Mouse (Mus musculus) heart, postnatal 36 days (tissue): ENCODE results near the gene Rnft1. TPM values are rescaled to one million over a fixed set of nuclear protein-coding genes. Genes with fewer than 3 reads are reported as not detected.
"Not testable (repeated sequence)": the region's sequence is repeated elsewhere in the genome, so short reads cannot be mapped to it uniquely, and the experiment has no call there.

ENCODE experiments used
- DNase-seq, 2 experiments: peaks; one replicate each; pipeline ENCODE4 v3.0.0; 2021 to 2022
- intact Hi-C: fragments of 180-260 bp; cut with DNase I; formaldehyde crosslinking; loops from one replicate; pipeline ENCODE4 v1.15.1; 2025
- total RNA-seq, 2 experiments: library from RNA; stranded (reverse); gene quantifications; 2 replicates each; pipeline ENCODE4 v1.2.3; 2021

Gene Rnft1
- total RNA-seq, 2 experiments from 2014 or later = 29.5 to 29.7 TPM

- intact Hi-C loops = no loop called here
- DNase-seq = no peak
Measured at GRCm38 (mm10) chr11:86516620-86517019, 32.2 kb downstream of the Rnft1 start.

- no peak for DNase-seq
- intact Hi-C loops = no loop called here
Measured at GRCm38 (mm10) chr11:86517229-86517628, 32.8 kb downstream of the Rnft1 start.

- intact Hi-C loops = no loop called here
Measured at GRCm38 (mm10) chr11:86519751-86520150, 35.3 kb downstream of the Rnft1 start.

GRCm38 (mm10) chr11:86527528-86527927, 43.1 kb downstream of the Rnft1 start:
- DNase-seq = no peak
- intact Hi-C loops = no loop called here

More at GRCm38 (mm10) chr11:86519751-86520150, 35.3 kb downstream of the Rnft1 start:
- DNase-seq = no peak

- DNase-seq = peak in 1 of 2 experiments; percentile 15
- intact Hi-C loops = no loop called here
Measured at GRCm38 (mm10) chr11:86532834-86533233, 48.4 kb downstream of the Rnft1 start.

- DNase-seq, intact Hi-C loops: not testable (repeated sequence)
Measured at GRCm38 (mm10) chr11:86533302-86533701, 48.8 kb downstream of the Rnft1 start.

GRCm38 (mm10) chr11:86534201-86534910, 49.9 kb downstream of the Rnft1 start:
- DNase-seq = no peak
- intact Hi-C loops = no loop called here

GRCm38 (mm10) chr11:86538786-86539185, 54.3 kb downstream of the Rnft1 start:
- intact Hi-C loops = no loop called here
- DNase-seq = no peak

- intact Hi-C loops = no loop called here
- DNase-seq = no peak
Measured at GRCm38 (mm10) chr11:86539716-86540475, 55.4 kb downstream of the Rnft1 start.

GRCm38 (mm10) chr11:86540476-86540845, 56.0 kb downstream of the Rnft1 start:
- intact Hi-C loops = no loop called here
- no peak for DNase-seq

GRCm38 (mm10) chr11:86542851-86543250, 58.4 kb downstream of the Rnft1 start:
- intact Hi-C loops = no loop called here
- DNase-seq = no peak

- intact Hi-C loops = no loop called here
- DNase-seq = no peak
Measured at GRCm38 (mm10) chr11:86543960-86544638, 59.6 kb downstream of the Rnft1 start.

GRCm38 (mm10) chr11:86544639-86545299, 60.3 kb downstream of the Rnft1 start, which contains the start of the genes Rps6kb1 and Tubd1:
Rps6kb1 (minus strand) TSS chr11:86544805.
Tubd1 (plus strand) TSS chr11:86544991.
- peak; percentile 98 for DNase-seq
- intact Hi-C loops = no loop called here

GRCm38 (mm10) chr11:86545556-86545955, 61.1 kb downstream of the Rnft1 start:
- DNase-seq = no peak
- intact Hi-C loops = no loop called here

- intact Hi-C loops = no loop called here
- no peak for DNase-seq
Measured at GRCm38 (mm10) chr11:86547412-86547811, 63.0 kb downstream of the Rnft1 start.

Other genes with a start within 250 kb of the Rnft1 start
- 1 to 10 TPM; 4.8 to 5.2 TPM for gene Ints2, start 227.1 kb upstream of the Rnft1 start, total RNA-seq
- gene Med13, start 127.1 kb upstream of the Rnft1 start, total RNA-seq = 10 to 100 TPM; 33.9 to 34.8 TPM
- 10 to 100 TPM; 19.3 to 23.2 TPM for gene Rps6kb1, start 60.1 kb downstream of the Rnft1 start, total RNA-seq
- 1 to 10 TPM; 6.2 to 6.7 TPM for gene Tubd1, start 60.3 kb downstream of the Rnft1 start, total RNA-seq
- gene Vmp1, start 199.2 kb downstream of the Rnft1 start, total RNA-seq = 10 to 100 TPM; 49.4 to 69.0 TPM
- gene Ptrh2, start 199.3 kb downstream of the Rnft1 start, total RNA-seq = 1 to 10 TPM; 6.2 to 7.3 TPM